Mouse (Mus musculus): Measurements from ENCODE around the gene Bid. TPM values are rescaled to one million over a fixed set of nuclear protein-coding genes. Genes with fewer than 3 reads are reported as not detected.
"Not testable (repeated sequence)": the region's sequence is repeated elsewhere in the genome, so short reads cannot be mapped to it uniquely, and the experiment has no call there.

Bid gene
- polyA plus RNA-seq, 1 experiment from 2014 or later = 48.2 TPM

DNA sequence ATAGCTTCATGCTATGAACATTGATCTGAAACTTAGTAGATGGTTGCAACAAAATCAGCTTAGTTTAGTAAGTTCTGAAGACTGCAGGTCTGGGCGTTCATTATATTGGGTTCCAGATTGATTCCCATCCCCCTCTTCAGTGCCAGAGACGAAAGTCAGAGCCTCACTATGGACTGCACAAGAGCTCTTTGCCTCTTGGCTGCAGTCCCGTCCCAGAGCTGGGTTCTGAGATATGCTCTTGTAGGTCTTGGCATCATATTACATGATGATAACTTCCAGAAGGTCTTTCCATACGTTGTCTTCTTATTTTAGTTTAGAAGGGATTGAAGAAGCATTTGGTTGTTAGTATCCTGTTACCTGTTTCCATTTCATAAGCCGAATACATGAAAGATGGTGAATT is 37.6 kb downstream of the Bid start:
- Histone ChIP-seq H3K4me1 (replicated peaks; ENCODE audit: control insufficient read depth, insufficient read depth, low read length) (no peaks in the 10 kb centered on the region; the same call in 1 of the 2 replicates), H3K4me2 (no peak overlapping the region), H3K27me3 (replicated peaks; ENCODE audit: control insufficient read depth, insufficient read depth, low read length) (no peaks in the 10 kb centered on the region), H3K9me3 (ENCODE audit: control insufficient read depth, low read length) (no peaks in the 10 kb centered on the region), H3K9ac (ENCODE audit: low read depth, low read length) (no peak overlapping the region), H3K4me3 (ENCODE audit: low read depth, low read length) (no peak overlapping the region), H3K36me3 (ENCODE audit: control insufficient read depth, insufficient read depth, low read length) (peaks cover 35% of the 10 kb centered on the region), H3K27ac (ENCODE audit: low read depth, low read length) (no peak overlapping the region)
- no peak for ATAC-seq (replicated peaks; ENCODE audit: low FRiP score)
- WGBS = 82% methylated on average over 5 of the region's 5 CpGs
- no peak for DNase-seq (ENCODE audit: low spot score)

- no peak overlapping the region for H3K9ac ChIP-seq (ENCODE audit: low read depth, low read length)
- no peak overlapping the region for H3K27ac ChIP-seq (ENCODE audit: low read depth, low read length)
- ATAC-seq (replicated peaks; ENCODE audit: low FRiP score) (peak; percentile 68), DNase-seq (ENCODE audit: low spot score) (no peak)
- peaks cover 10% of the 10 kb centered on the region for H3K4me1 ChIP-seq (replicated peaks; ENCODE audit: control insufficient read depth, insufficient read depth, low read length)
- no peaks in the 10 kb centered on the region for H3K9me3 ChIP-seq (ENCODE audit: control insufficient read depth, low read length)
- H3K4me3 ChIP-seq (ENCODE audit: low read depth, low read length) = no peak overlapping the region
- peaks cover 14% of the 10 kb centered on the region for H3K36me3 ChIP-seq (ENCODE audit: control insufficient read depth, insufficient read depth, low read length)
- peak overlapping the region; percentile 13 for H3K4me2 ChIP-seq
- 29% methylated on average over 9 of the region's 9 CpGs for whole genome bisulfite sequencing
- no peaks in the 10 kb centered on the region for H3K27me3 ChIP-seq (replicated peaks; ENCODE audit: control insufficient read depth, insufficient read depth, low read length)
These were observed 42.8 kb downstream of the Bid start for GRCm38 (mm10) chr6:120873874-120874273.

- H3K27me3 ChIP-seq (replicated peaks; ENCODE audit: control insufficient read depth, insufficient read depth, low read length) = no peaks in the 10 kb centered on the region
- H3K36me3 ChIP-seq (ENCODE audit: control insufficient read depth, insufficient read depth, low read length) = peaks cover 3% of the 10 kb centered on the region; the same call in 1 of the 2 replicates
- H3K4me1 ChIP-seq (replicated peaks; ENCODE audit: control insufficient read depth, insufficient read depth, low read length) = peaks cover 10% of the 10 kb centered on the region
- H3K9ac ChIP-seq (ENCODE audit: low read depth, low read length) = no peak overlapping the region
- ATAC-seq (replicated peaks; ENCODE audit: low FRiP score) (no peak), DNase-seq (ENCODE audit: low spot score) (no peak)
- no peak overlapping the region for H3K4me3 ChIP-seq (ENCODE audit: low read depth, low read length)
- H3K27ac ChIP-seq (ENCODE audit: low read depth, low read length) = no peak overlapping the region
- WGBS = 79% methylated on average over 2 of the region's 2 CpGs
- no peak overlapping the region for H3K4me2 ChIP-seq
- H3K9me3 ChIP-seq (ENCODE audit: control insufficient read depth, low read length) = no peaks in the 10 kb centered on the region
These were observed 45.4 kb downstream of the Bid start for GRCm38 (mm10) chr6:120871286-120871685.

DNA sequence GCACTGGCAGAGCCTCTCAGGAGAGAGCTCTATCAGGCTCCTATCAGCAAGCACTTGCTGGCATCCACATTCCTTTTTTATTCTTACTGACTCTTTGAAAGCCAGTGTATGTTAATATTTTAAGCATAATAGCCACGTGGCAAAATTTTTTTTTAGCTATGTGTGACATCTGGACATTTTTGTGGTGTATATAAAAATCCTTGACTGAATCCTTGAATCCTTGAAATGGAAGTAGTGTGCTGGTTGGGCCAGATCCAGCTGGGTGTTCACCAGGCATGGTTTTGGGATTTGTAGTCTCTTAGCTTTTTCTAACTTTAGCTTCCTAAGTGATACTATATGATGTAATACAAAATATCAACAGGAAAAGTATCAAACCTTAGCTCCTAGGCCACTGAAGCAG is 47.8 kb downstream of the Bid start:
- DNase-seq (ENCODE audit: low spot score) (no peak), ATAC-seq (replicated peaks; ENCODE audit: low FRiP score) (no peak)
- Histone ChIP-seq H3K27ac (ENCODE audit: low read depth, low read length) (no peak overlapping the region), H3K9me3 (ENCODE audit: control insufficient read depth, low read length) (no peaks in the 10 kb centered on the region), H3K4me1 (replicated peaks; ENCODE audit: control insufficient read depth, insufficient read depth, low read length) (peaks cover 8% of the 10 kb centered on the region), H3K27me3 (replicated peaks; ENCODE audit: control insufficient read depth, insufficient read depth, low read length) (no peaks in the 10 kb centered on the region), H3K9ac (ENCODE audit: low read depth, low read length) (no peak overlapping the region), H3K36me3 (ENCODE audit: control insufficient read depth, insufficient read depth, low read length) (peaks cover 5% of the 10 kb centered on the region; the same call in 1 of the 2 replicates), H3K4me2 (no peak overlapping the region), H3K4me3 (ENCODE audit: low read depth, low read length) (no peak overlapping the region)
- WGBS = 69% methylated on average over 1 of the region's 1 CpGs

GRCm38 (mm10) chr6:120866051-120866814 is 50.4 kb downstream of the Bid start:
- WGBS = 65% methylated on average over 9 of the region's 9 CpGs
- H3K4me3 ChIP-seq (ENCODE audit: low read depth, low read length) = no peak overlapping the region
- H3K9me3 ChIP-seq (ENCODE audit: control insufficient read depth, low read length) = no peaks in the 10 kb centered on the region
- H3K27me3 ChIP-seq (replicated peaks; ENCODE audit: control insufficient read depth, insufficient read depth, low read length) = no peaks in the 10 kb centered on the region
- no peak overlapping the region for H3K4me2 ChIP-seq
- H3K27ac ChIP-seq (ENCODE audit: low read depth, low read length) = no peak overlapping the region
- H3K36me3 ChIP-seq (ENCODE audit: control insufficient read depth, insufficient read depth, low read length) = peaks cover 8% of the 10 kb centered on the region
- peaks cover 7% of the 10 kb centered on the region; the same call in 1 of the 2 replicates for H3K4me1 ChIP-seq (replicated peaks; ENCODE audit: control insufficient read depth, insufficient read depth, low read length)
- DNase-seq (ENCODE audit: low spot score) = no peak
- ATAC-seq (replicated peaks; ENCODE audit: low FRiP score) = no peak
- no peak overlapping the region for H3K9ac ChIP-seq (ENCODE audit: low read depth, low read length)

GRCm38 (mm10) chr6:120860079-120860478 is 56.6 kb downstream of the Bid start:
- ATAC-seq (replicated peaks; ENCODE audit: low FRiP score) (no peak), DNase-seq (ENCODE audit: low spot score) (no peak)
- Histone ChIP-seq H3K27ac (ENCODE audit: low read depth, low read length) (no peak overlapping the region), H3K9ac (ENCODE audit: low read depth, low read length) (no peak overlapping the region), H3K4me3 (ENCODE audit: low read depth, low read length) (no peak overlapping the region), H3K9me3 (ENCODE audit: control insufficient read depth, low read length) (no peaks in the 10 kb centered on the region), H3K4me2 (no peak overlapping the region), H3K4me1 (replicated peaks; ENCODE audit: control insufficient read depth, insufficient read depth, low read length) (peaks cover 24% of the 10 kb centered on the region), H3K27me3 (replicated peaks; ENCODE audit: control insufficient read depth, insufficient read depth, low read length) (no peaks in the 10 kb centered on the region), H3K36me3 (ENCODE audit: control insufficient read depth, insufficient read depth, low read length) (peaks cover 12% of the 10 kb centered on the region)
- WGBS = 95% methylated on average over 3 of the region's 3 CpGs

- 76% methylated on average over 8 of the region's 8 CpGs for WGBS
- Histone ChIP-seq H3K4me3 (ENCODE audit: low read depth, low read length) (no peak overlapping the region), H3K9ac (ENCODE audit: low read depth, low read length) (no peak overlapping the region), H3K27me3 (replicated peaks; ENCODE audit: control insufficient read depth, insufficient read depth, low read length) (no peaks in the 10 kb centered on the region), H3K9me3 (ENCODE audit: control insufficient read depth, low read length) (no peaks in the 10 kb centered on the region), H3K4me1 (replicated peaks; ENCODE audit: control insufficient read depth, insufficient read depth, low read length) (peaks cover 30% of the 10 kb centered on the region), H3K27ac (ENCODE audit: low read depth, low read length) (no peak overlapping the region), H3K4me2 (peak overlapping the region; percentile 20; the same call in 1 of the 2 replicates), H3K36me3 (ENCODE audit: control insufficient read depth, insufficient read depth, low read length) (peaks cover 13% of the 10 kb centered on the region)
- ATAC-seq (replicated peaks; ENCODE audit: low FRiP score) = peak; percentile 49; the same call in 1 of the 2 replicates
- no peak for DNase-seq (ENCODE audit: low spot score)
These were observed 58.4 kb downstream of the Bid start for GRCm38 (mm10) chr6:120858217-120858711.

DNA sequence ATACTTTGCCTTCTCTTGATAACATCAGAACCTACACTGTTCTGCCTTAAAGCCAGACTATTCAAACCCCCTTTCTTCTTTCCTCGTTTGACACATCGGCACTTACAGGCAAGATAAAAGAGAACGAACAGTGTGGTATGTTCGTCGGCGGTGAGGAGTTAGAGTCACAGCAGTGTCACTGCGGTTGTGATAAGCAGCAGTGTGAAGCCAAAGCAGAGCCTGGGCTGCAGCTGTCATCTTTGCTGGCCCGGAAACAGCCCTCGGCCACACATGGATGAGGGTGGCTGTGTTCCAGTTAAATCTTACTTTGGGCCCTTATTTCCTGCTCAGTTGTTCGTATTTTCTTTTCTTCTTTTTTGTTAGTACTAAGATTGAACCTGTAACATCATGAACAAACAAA is 62.2 kb downstream of the Bid start:
- ATAC-seq (replicated peaks; ENCODE audit: low FRiP score) (peak; percentile 85), DNase-seq (ENCODE audit: low spot score) (no peak)
- peaks cover 19% of the 10 kb centered on the region for H3K4me1 ChIP-seq (replicated peaks; ENCODE audit: control insufficient read depth, insufficient read depth, low read length)
- peaks cover 20% of the 10 kb centered on the region for H3K36me3 ChIP-seq (ENCODE audit: control insufficient read depth, insufficient read depth, low read length)
- H3K9ac ChIP-seq (ENCODE audit: low read depth, low read length) = no peak overlapping the region
- H3K27me3 ChIP-seq (replicated peaks; ENCODE audit: control insufficient read depth, insufficient read depth, low read length) = no peaks in the 10 kb centered on the region
- no peaks in the 10 kb centered on the region for H3K9me3 ChIP-seq (ENCODE audit: control insufficient read depth, low read length)
- H3K4me3 ChIP-seq (ENCODE audit: low read depth, low read length) = no peak overlapping the region
- peak overlapping the region; percentile 52; the same call in 1 of the 2 replicates for H3K27ac ChIP-seq (ENCODE audit: low read depth, low read length)
- peak overlapping the region; percentile 34; the same call in 1 of the 2 replicates for H3K4me2 ChIP-seq
- WGBS = 38% methylated on average over 10 of the region's 10 CpGs

DNA sequence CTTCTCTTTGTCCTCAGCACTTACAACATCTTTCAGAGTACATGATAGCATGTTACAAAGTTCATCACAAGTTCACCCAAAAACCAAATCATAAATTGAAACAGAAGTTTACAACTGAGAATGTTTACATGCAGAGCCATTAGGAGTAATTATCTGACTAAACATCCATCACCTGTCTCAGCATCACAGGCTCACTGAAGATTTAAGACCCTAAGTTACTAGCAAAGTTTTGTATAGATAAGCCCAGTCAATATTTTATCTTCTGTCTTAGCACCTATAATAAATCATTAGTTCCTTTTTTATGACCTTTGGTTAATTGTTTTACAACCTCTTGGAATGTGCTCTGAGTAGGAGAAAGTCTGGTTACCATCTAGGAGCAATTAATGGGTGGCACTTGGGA is 65.9 kb downstream of the Bid start:
- not testable (repeated sequence) for H3K27ac ChIP-seq (ENCODE audit: low read depth, low read length); ATAC-seq (replicated peaks; ENCODE audit: low FRiP score)

More for the DNA sequence above, 65.9 kb downstream of the Bid start:
- not testable (repeated sequence) for DNase-seq (ENCODE audit: low spot score); H3K4me1 ChIP-seq (replicated peaks; ENCODE audit: control insufficient read depth, insufficient read depth, low read length); H3K4me3 ChIP-seq (ENCODE audit: low read depth, low read length); H3K27me3 ChIP-seq (replicated peaks; ENCODE audit: control insufficient read depth, insufficient read depth, low read length); H3K4me2 ChIP-seq; H3K9ac ChIP-seq (ENCODE audit: low read depth, low read length); H3K9me3 ChIP-seq (ENCODE audit: control insufficient read depth, low read length)
- peaks cover 20% of the 10 kb centered on the region for H3K36me3 ChIP-seq (ENCODE audit: control insufficient read depth, insufficient read depth, low read length)

Data from liver, embryonic 11.5 days (tissue).